Mouse (Mus musculus) forebrain, embryonic 15.5 days (tissue): ENCODE data around the gene H1foo. TPM values are rescaled to one million over a fixed set of nuclear protein-coding genes. Genes with fewer than 3 reads are reported as not detected.

Experiments used
- ATAC-seq: fragments of 200-750 bp; cut with Nextera tagmentation; replicated peaks from 2 replicates; pipeline ENCODE4 v1.8.0; 2017; ENCODE audit warnings: mild to moderate bottlenecking, moderate TSS enrichment, moderate library complexity
- H3K27ac ChIP-seq: fragments of 300-500 bp; sonication (generic); replicated peaks from 2 replicates; pipeline ENCODE4 v1.5.1; 2015; ENCODE audit warnings: mild to moderate bottlenecking, inconsistent platforms
- H3K27me3 ChIP-seq: fragments of 300-500 bp; sonication (generic); 2 replicates; pipeline ENCODE4 v1.6.1; 2015; ENCODE audit warnings: inconsistent platforms
- H3K36me3 ChIP-seq: fragments of 300-500 bp; sonication (generic); 2 replicates; pipeline ENCODE4 v1.6.1; 2015; ENCODE audit warnings: mild to moderate bottlenecking, inconsistent platforms
- H3K4me1 ChIP-seq: fragments of 300-500 bp; sonication (generic); 2 replicates; pipeline ENCODE4 v1.6.1; 2015; ENCODE audit warnings: inconsistent platforms
- H3K4me2 ChIP-seq: fragments of 300-500 bp; sonication (generic); replicated peaks from 2 replicates; pipeline ENCODE4 v1.6.1; 2015; ENCODE audit warnings: mild to moderate bottlenecking, inconsistent platforms
- H3K4me3 ChIP-seq: fragments of 300-500 bp; sonication (generic); 2 replicates; pipeline ENCODE4 v1.5.1; 2015; ENCODE audit warnings: mild to moderate bottlenecking, inconsistent platforms
- H3K9ac ChIP-seq: fragments of 300-500 bp; sonication (generic); replicated peaks from 2 replicates; pipeline ENCODE4 v1.6.1; 2015; ENCODE audit warnings: mild to moderate bottlenecking, inconsistent platforms
- H3K9me3 ChIP-seq: fragments of 300-500 bp; sonication (generic); 2 replicates; pipeline ENCODE4 v1.6.1; 2016; ENCODE audit warnings: inconsistent platforms
- WGBS: fragments of 180-500 bp; shearing (Covaris S2); methylation state at CpG from one replicate; pipeline ENCODE4 v1.1.7; 2015; ENCODE audit warnings: mixed read lengths; 5-methylcytosine and 5-hydroxymethylcytosine counted together
- polyA plus RNA-seq: library from polyadenylated mRNA; unstranded; fragments of >200 nt; fragmentation: Nextera tagmentation; extraction: Ambion mirVana; gene quantifications from 2 replicates; pipeline ENCODE4 v1.2.1, GENCODE M21; 2015

H1foo gene
- polyA plus RNA-seq, 1 experiment from 2014 or later = not detected

DNA sequence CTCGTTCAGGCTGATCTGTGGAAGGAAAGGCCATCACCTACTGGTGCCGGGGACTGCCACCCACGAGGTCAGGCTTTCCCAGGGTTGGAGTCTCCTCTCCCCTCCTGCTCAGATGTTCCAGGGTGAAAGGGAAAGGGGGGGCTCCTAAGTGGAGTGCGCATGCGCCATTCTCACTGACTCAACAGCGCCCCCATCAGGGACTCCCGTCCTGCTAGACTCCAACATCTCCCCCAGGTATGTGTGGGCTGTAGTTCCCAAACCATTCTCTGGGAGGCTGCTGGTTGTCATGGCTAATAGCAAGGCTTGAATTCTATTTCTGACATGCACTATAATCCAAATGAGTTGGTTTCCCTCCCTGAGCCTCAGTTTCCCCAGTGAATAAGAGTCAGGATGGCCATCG, 33.9 kb downstream of the H1foo start:
- H3K27me3 ChIP-seq = no peaks in the 10 kb centered on the region
- no peak for ATAC-seq
- WGBS = 61% methylated on average over 8 of the region's 8 CpGs

DNA sequence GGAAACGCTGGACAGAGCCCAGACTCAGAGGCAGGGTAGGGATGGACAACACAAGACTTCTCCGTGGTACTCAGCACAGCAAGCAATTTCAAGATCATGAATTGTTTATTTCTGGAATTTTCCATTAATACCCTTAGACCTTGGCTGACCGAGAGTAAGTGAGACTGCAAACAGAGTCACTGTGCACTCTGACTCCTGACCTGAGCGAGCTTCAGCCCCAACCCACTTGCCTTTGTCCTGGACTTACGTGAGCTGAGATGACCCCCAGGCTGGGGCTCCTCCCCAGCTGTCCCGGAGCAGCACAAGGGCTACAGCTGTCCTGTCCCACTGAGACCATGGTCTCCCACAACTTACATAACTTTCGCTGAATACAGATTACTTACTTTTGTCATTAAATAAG, 38.2 kb downstream of the H1foo start:
- 67% methylated on average over 7 of the region's 7 CpGs for WGBS
- Histone ChIP-seq H3K27ac (no peak overlapping the region), H3K4me2 (no peak overlapping the region), H3K9me3 (no peaks in the 10 kb centered on the region), H3K9ac (no peak overlapping the region), H3K4me1 (peaks cover 20% of the 10 kb centered on the region), H3K4me3 (no peak overlapping the region), H3K27me3 (no peaks in the 10 kb centered on the region), H3K36me3 (no peaks in the 10 kb centered on the region)
- no peak for ATAC-seq

More for the DNA sequence above, 33.9 kb downstream of the H1foo start:
- H3K4me3 ChIP-seq = no peak overlapping the region
- no peak overlapping the region for H3K27ac ChIP-seq
- no peak overlapping the region for H3K4me2 ChIP-seq
- H3K36me3 ChIP-seq = no peaks in the 10 kb centered on the region
- H3K9me3 ChIP-seq = no peaks in the 10 kb centered on the region
- no peak overlapping the region for H3K9ac ChIP-seq
- H3K4me1 ChIP-seq = peaks cover 4% of the 10 kb centered on the region; the same call in 1 of the 2 replicates

DNA sequence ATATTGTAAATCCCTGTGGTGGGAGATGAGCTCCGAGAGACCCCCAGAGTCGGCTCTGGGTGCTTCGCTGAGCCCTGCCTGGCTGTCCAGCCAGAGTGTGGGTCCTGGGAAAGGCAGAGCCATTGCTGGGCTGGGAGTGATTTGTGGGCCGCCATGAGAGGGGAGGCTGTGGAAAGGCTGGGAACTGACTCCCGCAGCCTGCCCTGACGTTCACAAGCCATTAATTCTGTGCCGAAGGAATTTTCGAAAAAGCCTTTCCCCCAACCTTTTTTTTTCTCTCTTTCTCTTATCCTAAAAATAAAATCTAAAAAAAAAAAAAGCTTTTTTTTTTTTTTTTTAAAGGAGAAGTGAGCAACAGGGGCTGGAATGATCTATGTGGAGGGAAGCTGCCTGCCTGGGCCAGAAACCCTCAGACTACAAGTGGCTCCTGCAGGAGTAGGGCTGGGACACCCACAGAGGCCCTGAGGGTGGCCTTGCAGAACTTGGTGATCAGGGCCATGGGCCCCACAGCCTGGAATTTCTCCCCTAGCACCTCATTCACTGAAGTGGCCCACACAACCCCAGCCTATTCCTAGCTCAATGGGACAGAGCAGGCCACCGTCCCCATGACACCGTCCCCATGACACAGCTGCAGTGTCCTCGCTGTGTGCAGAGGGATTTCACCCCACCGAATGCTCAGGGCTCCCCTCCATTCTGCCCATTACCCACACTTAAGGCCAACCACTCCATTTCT, 38.7 kb downstream of the H1foo start:
- Histone ChIP-seq H3K4me3 (no peak overlapping the region), H3K27ac (no peak overlapping the region), H3K9me3 (no peaks in the 10 kb centered on the region), H3K4me2 (no peak overlapping the region), H3K9ac (no peak overlapping the region), H3K4me1 (peaks cover 20% of the 10 kb centered on the region), H3K27me3 (no peaks in the 10 kb centered on the region), H3K36me3 (no peaks in the 10 kb centered on the region)
- no peak for ATAC-seq
- 65% methylated on average over 12 of the region's 12 CpGs for WGBS

DNA sequence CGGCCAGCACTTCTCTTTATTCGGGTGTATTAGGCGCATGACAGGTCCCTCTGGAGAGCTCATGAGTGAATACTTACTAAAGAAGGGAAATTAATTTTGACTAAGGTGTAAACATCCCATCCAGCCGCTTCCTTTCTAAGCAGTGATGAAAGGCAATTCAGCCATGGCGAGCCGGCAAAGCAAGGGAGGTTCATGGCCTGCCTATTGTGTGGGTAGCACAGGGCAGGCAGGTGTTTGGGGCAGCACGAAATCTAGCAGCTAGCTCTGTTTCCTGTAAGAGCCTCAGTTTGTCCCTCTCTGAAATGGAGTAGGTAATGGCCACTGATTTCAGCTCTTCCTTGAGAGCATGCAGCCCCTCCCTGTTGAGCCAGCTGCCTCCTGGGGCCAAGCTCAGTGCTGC, 39.8 kb downstream of the H1foo start:
- Histone ChIP-seq H3K4me3 (no peak overlapping the region), H3K4me1 (peaks cover 20% of the 10 kb centered on the region), H3K27ac (no peak overlapping the region), H3K9ac (no peak overlapping the region), H3K27me3 (no peaks in the 10 kb centered on the region), H3K4me2 (no peak overlapping the region), H3K36me3 (no peaks in the 10 kb centered on the region), H3K9me3 (no peaks in the 10 kb centered on the region)
- no peak for ATAC-seq
- 49% methylated on average over 7 of the region's 7 CpGs for WGBS

DNA sequence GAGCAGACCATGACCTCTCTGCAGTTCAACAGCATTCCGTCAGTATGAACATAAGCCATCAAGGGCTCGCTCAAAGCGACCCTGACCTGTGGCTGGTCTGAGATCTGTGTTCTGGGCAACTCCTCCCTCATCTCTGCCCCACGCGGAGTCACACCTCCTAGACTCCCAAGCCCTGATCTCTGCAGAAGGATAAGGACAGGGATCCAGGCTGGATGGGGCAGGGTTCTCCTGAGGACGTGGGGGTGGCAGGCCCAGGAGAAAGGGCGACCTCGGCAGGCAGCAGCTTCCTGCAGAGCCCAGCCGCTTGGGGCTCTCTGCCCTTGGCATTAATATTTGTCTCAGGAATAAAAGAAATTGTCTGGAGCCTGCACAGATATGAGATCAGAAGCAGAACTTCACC, 40.9 kb downstream of the H1foo start:
- Histone ChIP-seq H3K4me1 (peaks cover 20% of the 10 kb centered on the region), H3K27me3 (no peaks in the 10 kb centered on the region), H3K36me3 (no peaks in the 10 kb centered on the region), H3K4me2 (no peak overlapping the region), H3K27ac (no peak overlapping the region), H3K9me3 (no peaks in the 10 kb centered on the region), H3K9ac (no peak overlapping the region), H3K4me3 (no peak overlapping the region)
- 71% methylated on average over 9 of the region's 9 CpGs for WGBS
- ATAC-seq = no peak

DNA sequence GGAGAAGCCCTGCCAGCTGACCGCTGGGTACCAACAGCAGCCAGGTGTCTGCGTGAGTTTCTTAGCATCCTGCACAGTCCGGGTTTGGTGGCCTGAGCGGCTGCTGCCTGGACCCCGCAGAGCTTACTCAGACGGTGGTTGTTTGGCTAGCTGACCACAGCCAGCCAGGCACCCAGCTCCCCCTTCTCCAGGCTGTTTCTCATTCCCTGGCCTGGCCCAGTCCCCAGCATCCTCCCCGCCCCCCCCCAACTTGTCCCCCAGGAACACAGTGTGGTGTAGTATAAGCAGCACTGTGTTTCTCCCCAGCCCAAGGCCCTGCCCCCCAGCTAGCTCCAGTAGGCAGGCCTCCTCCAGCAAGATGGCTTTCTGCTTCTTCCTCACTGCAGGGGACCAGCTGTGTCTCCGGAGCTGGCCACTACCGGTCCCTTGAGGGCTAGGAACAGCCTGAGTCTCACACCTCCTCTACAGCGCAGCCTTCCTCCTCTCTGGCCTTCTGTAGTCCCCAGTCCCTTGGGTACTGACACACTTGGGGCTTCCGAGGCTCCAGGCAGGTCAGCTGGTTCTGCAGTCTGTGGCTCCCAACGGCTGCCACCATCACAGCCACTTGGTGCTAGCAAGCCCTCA, 41.8 kb downstream of the H1foo start:
- Histone ChIP-seq H3K27ac (no peak overlapping the region), H3K27me3 (no peaks in the 10 kb centered on the region), H3K4me2 (0 out of 2 replicates have a peak overlapping the region, but pooled peaks have one; percentile 10), H3K9ac (no peak overlapping the region), H3K4me1 (peaks cover 20% of the 10 kb centered on the region), H3K9me3 (no peaks in the 10 kb centered on the region), H3K4me3 (no peak overlapping the region), H3K36me3 (no peaks in the 10 kb centered on the region)
- ATAC-seq = no peak
- WGBS = 49% methylated on average over 12 of the region's 12 CpGs

DNA sequence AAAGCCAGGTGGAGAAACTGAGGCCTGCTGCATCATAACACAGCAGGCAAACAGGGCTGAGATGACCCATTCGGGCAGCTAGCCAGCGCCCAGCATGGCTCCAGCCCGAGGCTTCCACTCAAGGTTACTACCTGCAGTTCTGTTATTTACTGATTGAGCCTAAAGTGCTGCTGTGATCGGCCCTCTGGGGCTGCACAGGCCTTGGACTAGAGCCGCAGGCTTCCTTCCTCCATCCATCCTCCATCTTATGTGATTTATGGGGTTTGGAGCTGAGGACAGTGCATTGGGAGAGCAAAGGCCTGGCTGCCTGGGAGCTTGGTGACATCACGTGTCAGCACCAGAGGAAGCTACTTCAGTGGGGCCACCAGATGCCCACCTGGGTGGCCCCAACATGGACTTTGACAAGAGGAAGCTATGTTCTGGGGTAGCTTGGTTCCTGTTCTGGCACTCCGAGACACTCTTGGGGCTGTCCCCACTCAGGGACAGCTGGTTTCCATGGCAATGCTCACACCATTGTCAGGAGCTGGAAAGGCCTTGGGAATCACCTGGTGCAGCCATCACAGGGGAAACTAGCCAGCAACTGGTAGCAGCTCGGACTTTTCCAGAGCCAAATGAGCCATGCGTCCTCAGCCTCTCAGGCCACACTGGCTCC, 42.5 kb downstream of the H1foo start:
- Histone ChIP-seq H3K9ac (no peak overlapping the region), H3K4me3 (no peak overlapping the region), H3K27me3 (peaks cover 1% of the 10 kb centered on the region; the same call in 1 of the 2 replicates), H3K4me1 (peaks cover 22% of the 10 kb centered on the region), H3K4me2 (0 out of 2 replicates have a peak overlapping the region, but pooled peaks have one; percentile 10), H3K27ac (no peak overlapping the region), H3K36me3 (no peaks in the 10 kb centered on the region), H3K9me3 (no peaks in the 10 kb centered on the region)
- 54% methylated on average over 9 of the region's 9 CpGs for WGBS
- no peak for ATAC-seq

DNA sequence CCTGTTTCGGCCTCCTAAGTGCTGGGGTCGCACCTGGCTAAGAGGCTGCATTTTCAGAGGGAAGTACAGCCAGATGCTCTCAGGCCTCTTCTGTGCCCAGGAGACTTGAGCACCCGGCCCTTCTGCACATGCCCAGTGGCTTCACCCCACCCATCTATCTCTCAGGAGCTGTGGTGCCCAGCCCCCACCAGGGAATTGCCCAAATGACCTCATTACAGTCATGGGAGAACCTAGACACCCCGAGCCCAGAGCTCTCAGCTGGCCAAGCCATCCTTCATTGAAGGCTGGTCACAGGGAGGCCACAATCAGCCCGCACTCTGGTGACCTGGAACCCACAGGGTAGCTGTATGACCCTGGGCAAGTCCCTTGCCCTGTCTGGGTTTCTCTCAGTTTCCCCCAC, 44.3 kb downstream of the H1foo start:
- Histone ChIP-seq H3K27me3 (peaks cover 19% of the 10 kb centered on the region), H3K4me1 (peaks cover 35% of the 10 kb centered on the region)
- 75% methylated on average over 5 of the region's 5 CpGs for WGBS

DNA sequence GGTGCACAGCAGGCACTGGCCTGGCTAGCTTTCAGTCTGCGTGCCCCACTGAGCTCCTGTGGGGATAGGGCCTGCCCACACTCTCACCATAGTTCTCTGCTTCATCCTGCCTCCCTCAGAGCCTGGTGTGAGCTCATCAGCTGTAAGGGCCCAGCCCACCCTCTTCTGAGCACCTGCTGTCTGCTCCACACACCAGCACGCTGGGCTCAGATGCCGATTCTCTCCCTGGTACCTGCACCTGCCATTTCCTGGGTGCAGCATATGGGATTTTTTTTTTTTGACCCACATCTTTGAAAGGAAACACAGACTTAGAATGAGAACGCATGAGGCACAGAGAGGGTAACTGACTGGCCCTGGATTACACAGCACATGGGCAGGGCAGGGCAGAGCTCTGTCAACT, 44.9 kb downstream of the H1foo start:
- Histone ChIP-seq H3K4me1 (peaks cover 41% of the 10 kb centered on the region), H3K4me3 (no peak overlapping the region), H3K4me2 (peak overlapping the region; percentile 67; the same call in 1 of the 2 replicates), H3K9me3 (no peaks in the 10 kb centered on the region), H3K36me3 (no peaks in the 10 kb centered on the region), H3K27ac (no peak overlapping the region), H3K27me3 (peaks cover 23% of the 10 kb centered on the region), H3K9ac (no peak overlapping the region)
- WGBS = 43% methylated on average over 4 of the region's 4 CpGs
- ATAC-seq = no peak

More for the DNA sequence above, 44.3 kb downstream of the H1foo start:
- Histone ChIP-seq H3K36me3 (no peaks in the 10 kb centered on the region), H3K9me3 (no peaks in the 10 kb centered on the region), H3K4me3 (no peak overlapping the region), H3K9ac (no peak overlapping the region), H3K4me2 (0 out of 2 replicates have a peak overlapping the region, but pooled peaks have one; percentile 67), H3K27ac (no peak overlapping the region)
- no peak for ATAC-seq

DNA sequence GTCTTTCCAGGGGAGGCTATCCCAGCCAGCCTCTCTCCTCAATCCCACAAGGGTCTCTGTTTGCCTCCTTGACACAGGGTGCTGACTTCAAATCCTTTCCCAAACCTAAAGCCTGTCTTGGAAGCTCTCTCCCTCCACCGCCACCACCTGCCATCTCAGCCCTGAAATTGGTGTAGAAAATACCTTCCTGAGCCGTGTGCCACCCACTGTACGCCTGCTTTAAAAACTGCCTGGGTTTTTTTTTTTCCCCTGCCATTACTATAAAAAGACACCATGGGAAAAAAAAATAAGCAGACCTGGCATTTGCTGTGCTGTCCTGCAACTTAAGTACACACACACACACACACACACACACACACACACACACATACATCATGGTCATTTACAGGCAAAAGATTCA, 45.3 kb downstream of the H1foo start:
- Histone ChIP-seq H3K36me3 (no peaks in the 10 kb centered on the region), H3K27ac (no peak overlapping the region), H3K4me1 (peaks cover 41% of the 10 kb centered on the region), H3K27me3 (peaks cover 23% of the 10 kb centered on the region), H3K4me3 (no peak overlapping the region; the same call in 1 of the 2 replicates), H3K9me3 (no peaks in the 10 kb centered on the region), H3K9ac (no peak overlapping the region), H3K4me2 (peak overlapping the region; percentile 67; the same call in 1 of the 2 replicates)
- WGBS = 83% methylated on average over 3 of the region's 3 CpGs
- no peak for ATAC-seq

DNA sequence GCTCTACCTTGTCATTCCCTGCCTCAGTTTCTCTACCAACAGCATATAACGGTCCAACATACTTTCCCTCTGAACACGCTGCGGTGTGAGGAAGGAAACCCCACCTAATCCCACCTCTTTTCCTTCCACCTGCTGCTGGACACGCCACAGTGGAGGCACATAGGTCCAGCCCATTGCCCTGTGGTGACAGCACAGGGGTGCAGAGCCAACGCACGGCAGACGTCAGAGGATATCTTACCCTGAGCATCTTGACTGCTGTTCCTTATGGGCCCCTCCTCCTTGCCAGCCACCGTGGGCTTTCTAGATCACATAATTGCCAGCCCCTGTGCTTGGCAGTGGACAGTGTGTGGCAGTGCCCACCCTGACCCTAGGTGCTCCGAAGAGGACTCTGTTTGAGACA, 45.7 kb downstream of the H1foo start:
- no peak for ATAC-seq
- Histone ChIP-seq H3K9ac (no peak overlapping the region), H3K27me3 (peaks cover 23% of the 10 kb centered on the region), H3K9me3 (no peaks in the 10 kb centered on the region), H3K36me3 (no peaks in the 10 kb centered on the region), H3K4me2 (peak overlapping the region; percentile 67; the same call in 1 of the 2 replicates), H3K4me1 (peaks cover 40% of the 10 kb centered on the region), H3K27ac (no peak overlapping the region), H3K4me3 (no peak overlapping the region; the same call in 1 of the 2 replicates)
- 82% methylated on average over 9 of the region's 9 CpGs for WGBS
